Mouse (Mus musculus): Measurements from ENCODE around the gene Lingo4. TPM values are rescaled to one million over a fixed set of nuclear protein-coding genes. Genes with fewer than 3 reads are reported as not detected.

Gene Lingo4
- total RNA-seq (2021) = 1 to 10 TPM in 1 of 2 experiments, under 1 TPM in 1; 0.78 to 1.2 TPM

- DNase-seq = no peak
Observed at GRCm38 (mm10) chr3:94398217-94398616, at the start of gene Lingo4. Gene Lingo4 (plus strand): TSS chr3:94398517.

GRCm38 (mm10) chr3:94360812-94361211 lies 37.5 kb upstream of the Lingo4 start:
- DNase-seq = peak in 1 of 2 experiments; percentile 35

- no peak for DNase-seq
Observed at GRCm38 (mm10) chr3:94362138-94362537, 36.2 kb upstream of the Lingo4 start, which contains the start of gene C2cd4d. Gene C2cd4d (plus strand): TSS chr3:94362438.

- peak in 1 of 2 experiments; percentile 46 for DNase-seq
Observed at GRCm38 (mm10) chr3:94363291-94364153, 34.8 kb upstream of the Lingo4 start.

GRCm38 (mm10) chr3:94364154-94364526 lies 34.2 kb upstream of the Lingo4 start:
- DNase-seq = no peak

GRCm38 (mm10) chr3:94366761-94367160 lies 31.6 kb upstream of the Lingo4 start:
- DNase-seq = peak; percentile 78 to 82

- no peak for DNase-seq
Observed at GRCm38 (mm10) chr3:94367511-94367910, 30.8 kb upstream of the Lingo4 start.

GRCm38 (mm10) chr3:94368631-94369030 lies 29.7 kb upstream of the Lingo4 start:
- DNase-seq = no peak

GRCm38 (mm10) chr3:94369709-94370108 lies 28.6 kb upstream of the Lingo4 start:
- no peak for DNase-seq

- DNase-seq = peak in 1 of 2 experiments; percentile 59
Observed at GRCm38 (mm10) chr3:94371637-94372036, 26.7 kb upstream of the Lingo4 start.

GRCm38 (mm10) chr3:94372038-94372437 lies 26.3 kb upstream of the Lingo4 start:
- no peak for DNase-seq

GRCm38 (mm10) chr3:94372641-94373040 lies 25.7 kb upstream of the Lingo4 start, which contains the start of gene Rorc:
Gene Rorc (plus strand): TSS chr3:94372794.
- no peak for DNase-seq

- no peak for DNase-seq
Observed at GRCm38 (mm10) chr3:94373090-94373489, 25.2 kb upstream of the Lingo4 start.

GRCm38 (mm10) chr3:94373597-94374011 lies 24.7 kb upstream of the Lingo4 start:
- DNase-seq = no peak

- DNase-seq = no peak
Observed at GRCm38 (mm10) chr3:94374636-94375035, 23.7 kb upstream of the Lingo4 start.

GRCm38 (mm10) chr3:94375146-94375545 lies 23.2 kb upstream of the Lingo4 start:
- no peak for DNase-seq

- DNase-seq = no peak
Observed at GRCm38 (mm10) chr3:94375861-94376260, 22.5 kb upstream of the Lingo4 start.

GRCm38 (mm10) chr3:94377028-94377923 lies 21.0 kb upstream of the Lingo4 start:
- DNase-seq = no peak

GRCm38 (mm10) chr3:94379831-94380510 lies 18.3 kb upstream of the Lingo4 start:
- no peak for DNase-seq

GRCm38 (mm10) chr3:94382308-94382707 lies 16.0 kb upstream of the Lingo4 start:
- no peak for DNase-seq

- no peak for DNase-seq
Observed at GRCm38 (mm10) chr3:94383476-94383875, 14.8 kb upstream of the Lingo4 start.

- no peak for DNase-seq
Observed at GRCm38 (mm10) chr3:94386671-94387070, 11.6 kb upstream of the Lingo4 start.
